Mouse (Mus musculus): ENCODE measurements at regions not wholly inside any gene's neighbourhood (a gene's known extent, or its start where the extent isn't known, plus 50 kb on each side); places are given as distances from the start of the nearest gene placed in this dataset.

GRCm38 (mm10) chr1:63965446-63965845, 156.6 kb downstream of the Klf7 start:
- no peak for TF ChIP-seq POLR2A (IDR thresholded peaks at IDR 0.05; ENCODE audit: low read depth, low read length)
- no peak for TF ChIP-seq CTCF (IDR thresholded peaks at IDR 0.05; ENCODE audit: extremely low read depth, insufficient read depth, insufficient read length, insufficient replicate concordance)

Data from spleen, adult 2 months (tissue).